Mouse (Mus musculus) megakaryocyte, embryonic 14.5 days (primary cell): ENCODE results near the gene Mob2.

Experiments used
- FLI1 ChIP-seq: IDR thresholded peaks from 2 replicates; pipeline ENCODE4 v1.6.1; 2012; ENCODE audit warnings: low read length, inconsistent platforms, mixed read lengths
- GATA1 ChIP-seq: IDR thresholded peaks from 3 replicates; pipeline ENCODE4 v1.6.1; 2012; ENCODE audit warnings: mixed read lengths, low read length, inconsistent platforms, borderline replicate concordance

DNA sequence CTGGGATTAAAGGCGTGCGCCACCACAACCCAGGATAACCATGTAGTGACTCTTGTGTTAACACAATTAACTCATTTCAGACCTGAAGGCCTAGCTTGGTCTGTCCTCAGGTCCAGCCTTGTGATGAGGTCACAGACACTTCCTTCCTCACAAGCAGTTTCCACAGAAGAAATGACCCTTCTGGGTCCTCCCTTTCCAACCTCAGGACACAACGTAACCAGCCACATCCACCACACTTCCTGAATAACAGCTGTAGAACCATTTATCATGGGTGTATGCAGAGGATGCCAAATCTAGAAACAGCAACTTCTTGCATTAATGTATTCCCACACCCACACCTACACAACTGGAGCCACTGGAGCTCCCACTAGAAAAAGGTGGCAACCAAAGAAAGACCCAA lies 20.1 kb downstream of the Mob2 start:
- TF ChIP-seq FLI1 (no peak), GATA1 (no peak)
